Mouse (Mus musculus): ENCODE data around the gene Pin4. TPM values are rescaled to one million over a fixed set of nuclear protein-coding genes. Genes with fewer than 3 reads are reported as not detected.

Pin4 gene
- total and polyA plus RNA-seq, 3 experiments, result 13.4 to 126 (median 45.8) TPM

DNA sequence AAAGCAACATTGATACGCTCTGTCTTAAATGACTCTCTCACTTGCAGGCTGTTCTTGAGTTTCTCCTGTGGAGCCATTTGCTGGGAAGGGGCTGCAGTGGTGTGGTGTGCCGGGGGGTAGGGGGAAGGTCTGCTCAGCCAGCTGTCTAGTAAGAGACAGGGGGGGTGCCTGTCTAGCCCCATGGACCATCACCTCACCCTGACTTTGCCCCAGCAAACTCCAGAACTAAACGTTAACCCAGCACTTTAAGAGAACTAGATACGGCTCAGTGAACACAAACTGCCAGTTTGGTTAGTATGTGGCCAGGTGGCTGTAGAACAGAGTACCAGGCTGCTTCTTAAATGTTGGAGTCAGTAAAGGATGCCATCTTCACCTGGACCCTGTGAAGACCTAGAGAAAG lies 44.1 kb upstream of the Pin4 start:
- Histone ChIP-seq H3K36me3 (replicated peaks) (no peaks in the 10 kb centered on the region), H3K9me3 (replicated peaks) (no peaks in the 10 kb centered on the region), H3K4me3 (ENCODE audit: low read depth, low read length) (no peak overlapping the region), H3K4me1 (ENCODE audit: insufficient read depth, low read depth, low read length) (no peaks in the 10 kb centered on the region), H3K27me3 (ENCODE audit: insufficient read depth, low read length) (peaks cover 13% of the 10 kb centered on the region; the same call in 1 of the 2 replicates)
- ATAC-seq (ENCODE audit: extremely low read depth, insufficient number of reproducible peaks, low FRiP score, poor library complexity, severe bottlenecking) (no peak), DNase-seq (ENCODE audit: low spot score) (no peak)
- TF ChIP-seq POLR2AphosphoS5 (IDR thresholded peaks at IDR 0.05; ENCODE audit: insufficient replicate concordance, low read depth, low read length), result no peak
- no peak for TF ChIP-seq GATA2 (IDR thresholded peaks at IDR 0.05; ENCODE audit: borderline replicate concordance, low read depth, low read length)
- no peak for TF ChIP-seq TAL1 (conservative IDR thresholded peaks at IDR 0.05; ENCODE audit: low read depth, low read length)
- no peak for TF ChIP-seq GATA1 (IDR thresholded peaks at IDR 0.05; ENCODE audit: borderline replicate concordance, low read length)
- no peak for TF ChIP-seq CTCF (IDR thresholded peaks at IDR 0.05; ENCODE audit: low read depth, low read length)

DNA sequence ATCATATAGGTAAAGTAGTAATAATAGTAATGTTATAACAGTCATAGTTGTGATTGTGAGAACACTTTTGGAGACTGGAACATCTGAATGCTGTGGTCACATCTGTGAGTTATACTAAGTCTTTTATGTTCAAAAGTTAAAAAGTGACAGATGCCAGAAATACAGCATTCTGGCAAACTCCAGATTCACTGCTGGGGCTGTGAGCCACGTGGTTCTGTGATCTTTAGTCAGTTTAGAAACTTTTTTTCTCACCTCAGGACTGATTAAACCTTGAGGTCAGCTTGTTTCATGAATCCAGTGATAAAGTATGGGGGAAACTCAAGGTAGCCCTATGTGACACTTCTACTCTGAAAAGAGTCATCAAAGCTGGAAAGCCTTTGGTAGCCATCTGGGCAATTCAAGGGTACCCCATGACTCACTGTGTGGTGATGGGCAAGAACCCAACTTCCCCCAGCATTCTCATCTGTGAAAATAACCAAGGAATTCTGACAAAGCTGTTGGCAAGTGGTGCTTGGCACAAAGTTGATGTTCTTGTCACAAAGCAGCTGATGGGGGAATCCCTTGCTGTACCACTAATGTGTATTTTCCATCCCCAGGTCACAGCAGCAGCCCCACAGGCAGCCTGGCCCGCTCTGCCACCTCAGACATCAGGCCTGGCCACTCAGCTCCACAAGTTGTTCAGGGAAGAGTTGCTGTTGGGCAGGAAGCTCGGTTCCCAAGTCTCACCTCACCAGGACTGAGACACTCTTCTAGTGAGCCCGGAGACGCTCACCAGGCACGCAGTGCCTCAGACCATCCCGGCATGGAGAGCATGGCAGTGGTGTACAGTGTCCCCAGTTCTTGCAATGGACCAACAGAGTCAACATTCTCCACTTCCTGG lies 42.1 kb upstream of the Pin4 start:
- 0 out of 2 replicates have a peak, but pooled peaks cover 6% of the 10 kb centered on the region for H3K27me3 ChIP-seq (ENCODE audit: insufficient read depth, low read length)
- H3K9me3 ChIP-seq (replicated peaks), result no peaks in the 10 kb centered on the region
- no peak for DNase-seq (ENCODE audit: low spot score)

GRCm38 (mm10) chrX:102081076-102081475 lies 38.2 kb upstream of the Pin4 start:
- H3K36me3 ChIP-seq (replicated peaks), result no peaks in the 10 kb centered on the region
- H3K4me3 ChIP-seq (ENCODE audit: low read depth, low read length), result no peak overlapping the region
- TF ChIP-seq GATA2 (IDR thresholded peaks at IDR 0.05; ENCODE audit: borderline replicate concordance, low read depth, low read length) (no peak), CTCF (IDR thresholded peaks at IDR 0.05; ENCODE audit: low read depth, low read length) (no peak), TAL1 (conservative IDR thresholded peaks at IDR 0.05; ENCODE audit: low read depth, low read length) (no peak), POLR2AphosphoS5 (IDR thresholded peaks at IDR 0.05; ENCODE audit: insufficient replicate concordance, low read depth, low read length) (no peak)
- no peaks in the 10 kb centered on the region for H3K9me3 ChIP-seq (replicated peaks)
- ATAC-seq (ENCODE audit: extremely low read depth, insufficient number of reproducible peaks, low FRiP score, poor library complexity, severe bottlenecking) (no peak), DNase-seq (ENCODE audit: low spot score) (no peak)
- H3K4me1 ChIP-seq (ENCODE audit: insufficient read depth, low read depth, low read length), result no peaks in the 10 kb centered on the region
- peaks cover 2% of the 10 kb centered on the region; the same call in 1 of the 2 replicates for H3K27me3 ChIP-seq (ENCODE audit: insufficient read depth, low read length)

More for the DNA sequence above, 42.1 kb upstream of the Pin4 start:
- TF ChIP-seq CTCF (IDR thresholded peaks at IDR 0.05; ENCODE audit: low read depth, low read length), result no peak
- no peak for TF ChIP-seq GATA2 (IDR thresholded peaks at IDR 0.05; ENCODE audit: borderline replicate concordance, low read depth, low read length)
- H3K4me1 ChIP-seq (ENCODE audit: insufficient read depth, low read depth, low read length), result no peaks in the 10 kb centered on the region
- H3K36me3 ChIP-seq (replicated peaks), result no peaks in the 10 kb centered on the region
- ATAC-seq (ENCODE audit: extremely low read depth, insufficient number of reproducible peaks, low FRiP score, poor library complexity, severe bottlenecking), result no peak
- H3K4me3 ChIP-seq (ENCODE audit: low read depth, low read length), result no peak overlapping the region

GRCm38 (mm10) chrX:102081573-102082279 lies 37.5 kb upstream of the Pin4 start:
- Histone ChIP-seq H3K27me3 (ENCODE audit: insufficient read depth, low read length) (peaks cover 2% of the 10 kb centered on the region; the same call in 1 of the 2 replicates), H3K4me1 (ENCODE audit: insufficient read depth, low read depth, low read length) (no peaks in the 10 kb centered on the region), H3K9me3 (replicated peaks) (no peaks in the 10 kb centered on the region), H3K36me3 (replicated peaks) (no peaks in the 10 kb centered on the region), H3K4me3 (ENCODE audit: low read depth, low read length) (no peak overlapping the region)
- DNase-seq (ENCODE audit: low spot score) (no peak), ATAC-seq (ENCODE audit: extremely low read depth, insufficient number of reproducible peaks, low FRiP score, poor library complexity, severe bottlenecking) (no peak)
- TF ChIP-seq GATA1 (IDR thresholded peaks at IDR 0.05; ENCODE audit: borderline replicate concordance, low read length) (no peak), POLR2AphosphoS5 (IDR thresholded peaks at IDR 0.05; ENCODE audit: insufficient replicate concordance, low read depth, low read length) (no peak), TAL1 (conservative IDR thresholded peaks at IDR 0.05; ENCODE audit: low read depth, low read length) (no peak), CTCF (IDR thresholded peaks at IDR 0.05; ENCODE audit: low read depth, low read length) (no peak), GATA2 (IDR thresholded peaks at IDR 0.05; ENCODE audit: borderline replicate concordance, low read depth, low read length) (no peak)

GRCm38 (mm10) chrX:102082340-102082739 lies 36.9 kb upstream of the Pin4 start:
- no peak for TF ChIP-seq POLR2AphosphoS5 (IDR thresholded peaks at IDR 0.05; ENCODE audit: insufficient replicate concordance, low read depth, low read length)
- no peak for TF ChIP-seq GATA1 (IDR thresholded peaks at IDR 0.05; ENCODE audit: borderline replicate concordance, low read length)
- no peak for TF ChIP-seq CTCF (IDR thresholded peaks at IDR 0.05; ENCODE audit: low read depth, low read length)
- TF ChIP-seq TAL1 (conservative IDR thresholded peaks at IDR 0.05; ENCODE audit: low read depth, low read length), result no peak
- no peak for TF ChIP-seq GATA2 (IDR thresholded peaks at IDR 0.05; ENCODE audit: borderline replicate concordance, low read depth, low read length)
- DNase-seq (ENCODE audit: low spot score) (no peak), ATAC-seq (ENCODE audit: extremely low read depth, insufficient number of reproducible peaks, low FRiP score, poor library complexity, severe bottlenecking) (no peak)
- peaks cover 2% of the 10 kb centered on the region; the same call in 1 of the 2 replicates for H3K27me3 ChIP-seq (ENCODE audit: insufficient read depth, low read length)
- H3K4me3 ChIP-seq (ENCODE audit: low read depth, low read length), result no peak overlapping the region
- H3K9me3 ChIP-seq (replicated peaks), result no peaks in the 10 kb centered on the region
- H3K36me3 ChIP-seq (replicated peaks), result no peaks in the 10 kb centered on the region
- H3K4me1 ChIP-seq (ENCODE audit: insufficient read depth, low read depth, low read length), result no peaks in the 10 kb centered on the region

GRCm38 (mm10) chrX:102085798-102086443 lies 33.3 kb upstream of the Pin4 start:
- no peaks in the 10 kb centered on the region for H3K36me3 ChIP-seq (replicated peaks)
- no peaks in the 10 kb centered on the region for H3K9me3 ChIP-seq (replicated peaks)
- H3K4me1 ChIP-seq (ENCODE audit: insufficient read depth, low read depth, low read length), result peaks cover 2% of the 10 kb centered on the region; the same call in 1 of the 2 replicates
- H3K4me3 ChIP-seq (ENCODE audit: low read depth, low read length), result no peak overlapping the region
- TF ChIP-seq GATA1 (IDR thresholded peaks at IDR 0.05; ENCODE audit: borderline replicate concordance, low read length), result no peak
- TF ChIP-seq GATA2 (IDR thresholded peaks at IDR 0.05; ENCODE audit: borderline replicate concordance, low read depth, low read length), result no peak
- TF ChIP-seq TAL1 (conservative IDR thresholded peaks at IDR 0.05; ENCODE audit: low read depth, low read length), result no peak
- TF ChIP-seq POLR2AphosphoS5 (IDR thresholded peaks at IDR 0.05; ENCODE audit: insufficient replicate concordance, low read depth, low read length), result no peak
- TF ChIP-seq CTCF (IDR thresholded peaks at IDR 0.05; ENCODE audit: low read depth, low read length), result no peak
- no peak for DNase-seq (ENCODE audit: low spot score)
- ATAC-seq (ENCODE audit: extremely low read depth, insufficient number of reproducible peaks, low FRiP score, poor library complexity, severe bottlenecking), result no peak
- no peaks in the 10 kb centered on the region; the same call in 1 of the 2 replicates for H3K27me3 ChIP-seq (ENCODE audit: insufficient read depth, low read length)

Data from G1E (cell line).